Mouse (Mus musculus): ENCODE measurements around the gene Ngb.

DNA sequence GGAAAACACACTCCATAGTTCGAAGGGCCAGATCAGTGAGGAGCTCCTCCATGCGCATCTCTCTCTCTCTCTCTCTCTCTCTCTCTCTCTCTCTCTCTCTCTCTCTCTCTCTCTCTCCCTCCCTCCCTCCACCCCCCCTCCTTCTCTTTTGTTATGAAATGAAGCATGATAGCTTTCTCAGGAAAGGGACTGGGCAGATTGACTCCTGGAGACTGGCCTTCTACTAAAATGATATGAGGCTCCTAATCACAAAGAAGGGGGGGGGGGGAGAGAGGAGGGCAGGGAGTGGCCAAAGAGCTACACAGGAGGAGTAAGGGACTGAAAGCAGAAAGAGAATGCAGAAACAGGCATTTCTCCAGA lies 36.0 kb upstream of the Ngb start:
- no peak for TF ChIP-seq CEBPB (IDR thresholded peaks at IDR 0.05; ENCODE audit: low read depth)
- TF ChIP-seq CTCF (IDR thresholded peaks at IDR 0.05; ENCODE audit: control insufficient read depth, insufficient read depth, insufficient read length), result no peak

Data from C2C12 (cell line).